Mouse (Mus musculus): ENCODE measurements around the gene Gm28048.

Gene Gm28048

GRCm38 (mm10) chr11:22952668-22953067, 29.2 kb downstream of the Gm28048 start:
- no peak for DNase-seq (ENCODE audit: low read depth, low spot score)

GRCm38 (mm10) chr11:22950131-22950530, 31.8 kb downstream of the Gm28048 start:
- DNase-seq (ENCODE audit: low read depth, low spot score) = no peak

- DNase-seq (ENCODE audit: low read depth, low spot score) = no peak
Observed at GRCm38 (mm10) chr11:22949101-22949500, 32.8 kb downstream of the Gm28048 start.

GRCm38 (mm10) chr11:22938983-22939382, 42.9 kb downstream of the Gm28048 start:
- no peak for DNase-seq (ENCODE audit: low read depth, low spot score)

- no peak for DNase-seq (ENCODE audit: low read depth, low spot score)
Observed at GRCm38 (mm10) chr11:22937716-22938316, 44.1 kb downstream of the Gm28048 start.

GRCm38 (mm10) chr11:22936446-22937125, 45.3 kb downstream of the Gm28048 start:
- no peak for DNase-seq (ENCODE audit: low read depth, low spot score)

- DNase-seq (ENCODE audit: low read depth, low spot score) = no peak
Observed at GRCm38 (mm10) chr11:22932167-22932566, 49.7 kb downstream of the Gm28048 start.

- DNase-seq (ENCODE audit: low read depth, low spot score) = no peak
Observed at GRCm38 (mm10) chr11:22931320-22931905, 50.5 kb downstream of the Gm28048 start.

- DNase-seq (ENCODE audit: low read depth, low spot score) = no peak
Observed at GRCm38 (mm10) chr11:22930129-22930528, 51.8 kb downstream of the Gm28048 start.

GRCm38 (mm10) chr11:22928586-22929169, 53.2 kb downstream of the Gm28048 start:
- DNase-seq (ENCODE audit: low read depth, low spot score) = no peak

GRCm38 (mm10) chr11:22923606-22924005, 58.3 kb downstream of the Gm28048 start:
- no peak for DNase-seq (ENCODE audit: low read depth, low spot score)

GRCm38 (mm10) chr11:22922546-22922945, 59.3 kb downstream of the Gm28048 start:
- DNase-seq (ENCODE audit: low read depth, low spot score) = no peak

GRCm38 (mm10) chr11:22919336-22919735, 62.6 kb downstream of the Gm28048 start:
- no peak for DNase-seq (ENCODE audit: low read depth, low spot score)

GRCm38 (mm10) chr11:22917786-22918185, 64.1 kb downstream of the Gm28048 start:
- no peak for DNase-seq (ENCODE audit: low read depth, low spot score)

GRCm38 (mm10) chr11:22913744-22914143, 68.1 kb downstream of the Gm28048 start:
- DNase-seq (ENCODE audit: low read depth, low spot score) = no peak

GRCm38 (mm10) chr11:22911831-22912230, 70.1 kb downstream of the Gm28048 start:
- DNase-seq (ENCODE audit: low read depth, low spot score) = no peak

GRCm38 (mm10) chr11:22906453-22906865, 75.4 kb downstream of the Gm28048 start:
- DNase-seq (ENCODE audit: low read depth, low spot score) = no peak

GRCm38 (mm10) chr11:22902923-22903322, 79.0 kb downstream of the Gm28048 start:
- DNase-seq (ENCODE audit: low read depth, low spot score) = no peak

GRCm38 (mm10) chr11:22900041-22900440, 81.8 kb downstream of the Gm28048 start:
- DNase-seq (ENCODE audit: low read depth, low spot score) = no peak

GRCm38 (mm10) chr11:22897642-22898041, 84.2 kb downstream of the Gm28048 start:
- no peak for DNase-seq (ENCODE audit: low read depth, low spot score)

- DNase-seq (ENCODE audit: low read depth, low spot score) = no peak
Observed at GRCm38 (mm10) chr11:22897127-22897526, 84.8 kb downstream of the Gm28048 start.

- no peak for DNase-seq (ENCODE audit: low read depth, low spot score)
Observed at GRCm38 (mm10) chr11:22893075-22893474, 88.8 kb downstream of the Gm28048 start.

- DNase-seq (ENCODE audit: low read depth, low spot score) = no peak
Observed at GRCm38 (mm10) chr11:22892466-22892865, 89.4 kb downstream of the Gm28048 start.

Measured in skeletal muscle tissue, adult 2 months (tissue).